Mouse (Mus musculus) induced T-regulatory cell, adult 2 months (primary cell): ENCODE results near the gene AY074887.

Experiments used
- DNase-seq: peaks from one replicate; pipeline ENCODE4 v3.0.0-alpha.2; 2012; ENCODE audit warnings: low read depth

The AY074887 gene

DNA sequence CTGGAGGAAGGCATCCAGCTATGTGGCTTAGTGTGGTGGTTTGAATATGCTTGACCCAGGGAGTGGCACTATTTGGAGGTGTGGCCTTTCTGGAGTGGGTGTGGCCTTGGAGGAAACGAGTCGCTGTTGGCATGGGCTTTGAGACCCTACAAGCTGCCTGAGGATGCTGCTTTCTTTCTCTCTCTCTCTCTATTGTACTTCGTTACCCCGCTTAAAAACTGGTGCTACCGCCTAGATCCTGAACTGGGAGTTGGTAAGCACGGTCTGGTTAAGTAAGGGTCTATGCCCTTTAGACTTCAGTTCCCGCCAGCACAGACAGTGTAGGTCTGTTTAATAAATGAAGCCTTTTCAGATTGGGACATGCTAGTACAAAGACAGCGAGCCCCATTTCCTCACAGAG is 34.4 kb downstream of the AY074887 start:
- no peak for DNase-seq

DNA sequence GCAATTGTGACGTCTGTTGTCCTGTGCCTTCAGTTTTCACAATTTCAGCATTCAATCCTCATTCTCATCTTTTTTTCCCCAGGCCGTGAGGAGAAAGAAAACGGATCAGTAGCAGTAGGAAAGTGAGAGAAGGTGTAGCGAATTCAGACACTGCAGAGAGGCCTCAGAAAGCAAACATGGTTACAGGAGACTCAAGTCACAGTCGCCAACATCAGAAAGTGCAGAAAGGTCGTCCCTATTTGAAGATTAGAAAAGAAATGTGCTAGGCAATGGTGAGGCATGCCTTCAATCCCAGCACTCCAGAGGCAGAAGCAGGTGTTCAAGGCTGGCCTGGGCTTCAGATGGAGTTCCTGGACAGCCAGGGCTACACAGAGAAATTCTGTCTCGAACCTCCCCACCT is 35.2 kb downstream of the AY074887 start:
- DNase-seq: no peak

DNA sequence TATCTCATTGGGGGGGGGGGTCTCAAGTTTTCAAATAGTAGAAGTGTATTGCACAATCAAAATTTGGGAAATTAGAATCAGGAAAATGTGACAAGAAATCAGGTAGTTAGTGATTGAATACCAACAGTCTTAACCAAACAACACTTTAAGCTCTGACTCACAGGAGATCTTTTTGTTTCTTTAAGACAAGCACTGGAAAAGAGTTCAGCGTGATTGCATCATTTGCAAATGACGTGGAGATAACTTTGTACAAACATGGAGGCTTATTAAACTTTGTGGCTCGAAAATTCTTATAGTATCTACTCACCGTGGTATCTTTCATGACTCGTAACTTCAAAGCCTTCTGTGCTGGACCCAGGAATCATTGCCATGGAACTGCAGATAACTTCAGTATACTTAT is 41.4 kb downstream of the AY074887 start:
- no peak for DNase-seq
